Mouse (Mus musculus): Measurements from ENCODE around the gene Gba. TPM values are rescaled to one million over a fixed set of nuclear protein-coding genes. Genes with fewer than 3 reads are reported as not detected.

Gba gene
- total and polyA plus RNA-seq, 2 experiments from 2014 or later: 20.1 to 36.2 TPM

DNA sequence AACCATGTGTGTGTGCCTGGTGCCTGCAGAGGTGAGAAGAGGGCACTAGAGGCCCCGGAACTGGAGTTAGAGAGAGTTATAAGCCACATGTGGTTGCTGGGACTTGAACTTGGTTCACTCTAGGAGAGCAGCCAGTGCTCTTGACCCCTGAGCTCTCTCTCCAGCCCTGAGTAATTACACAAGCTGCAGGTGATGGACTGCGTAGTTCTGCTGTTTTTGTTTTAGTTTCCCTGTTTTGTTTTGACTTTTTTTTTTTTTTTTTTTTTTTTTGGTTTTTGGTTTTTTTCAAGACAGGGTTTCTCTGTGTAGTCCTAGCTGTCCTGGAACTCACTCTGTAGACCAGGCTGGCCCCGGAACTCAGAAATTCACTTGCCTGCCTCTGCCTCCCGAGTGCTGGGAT lies 40.9 kb upstream of the Gba start:
- no peaks in the 10 kb centered on the region for H3K9me3 ChIP-seq (replicated peaks; ENCODE audit: control insufficient read depth, low read length)
- H3K4me2 ChIP-seq (ENCODE audit: low read depth, low read length): no peak overlapping the region
- H3K4me1 ChIP-seq (ENCODE audit: control insufficient read depth, insufficient read depth): peaks cover 17% of the 10 kb centered on the region; the same call in 1 of the 2 replicates
- H3K27ac ChIP-seq (ENCODE audit: low read depth): no peak overlapping the region
- H3K9ac ChIP-seq (replicated peaks; ENCODE audit: low read depth, low read length): no peak overlapping the region
- no peak for DNase-seq (ENCODE audit: low spot score)
- WGBS: 55% methylated on average over 4 of the region's 4 CpGs
- TF ChIP-seq EP300 (IDR thresholded peaks at IDR 0.05; ENCODE audit: low read depth) (no peak), CTCF (IDR thresholded peaks at IDR 0.05; ENCODE audit: low read depth) (no peak)
- peaks cover 16% of the 10 kb centered on the region for H3K27me3 ChIP-seq (ENCODE audit: control insufficient read depth, insufficient read depth, low read length)
- H3K4me3 ChIP-seq (ENCODE audit: low read depth, low read length): no peak overlapping the region
- peaks cover under 1% of the 10 kb centered on the region; the same call in 1 of the 2 replicates for H3K36me3 ChIP-seq (replicated peaks; ENCODE audit: control insufficient read depth, insufficient read depth, low read length)
- no peak for ATAC-seq (ENCODE audit: insufficient read depth, low read depth)

DNA sequence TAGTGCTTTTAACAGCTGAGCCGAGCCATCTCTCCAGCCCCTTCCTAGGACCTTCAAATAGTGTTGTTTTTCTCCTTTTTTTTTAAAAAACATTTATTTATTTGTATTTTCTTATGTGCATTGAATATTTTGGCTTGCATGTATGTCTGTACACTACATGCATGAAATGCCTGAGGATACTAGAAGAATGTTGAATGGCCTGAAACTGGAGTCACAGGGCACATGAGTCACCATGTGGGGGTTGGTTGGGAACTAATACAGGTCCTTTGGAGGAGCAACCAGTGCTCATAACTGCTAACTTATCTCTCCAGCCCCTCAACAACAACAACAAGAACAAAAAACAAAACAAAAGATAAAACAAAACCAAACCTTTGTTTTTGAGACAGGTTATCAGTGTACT lies 39.6 kb upstream of the Gba start:
- ATAC-seq (ENCODE audit: insufficient read depth, low read depth): no peak
- 74% methylated on average over 1 of the region's 1 CpGs for WGBS
- no peak for DNase-seq (ENCODE audit: low spot score)

DNA sequence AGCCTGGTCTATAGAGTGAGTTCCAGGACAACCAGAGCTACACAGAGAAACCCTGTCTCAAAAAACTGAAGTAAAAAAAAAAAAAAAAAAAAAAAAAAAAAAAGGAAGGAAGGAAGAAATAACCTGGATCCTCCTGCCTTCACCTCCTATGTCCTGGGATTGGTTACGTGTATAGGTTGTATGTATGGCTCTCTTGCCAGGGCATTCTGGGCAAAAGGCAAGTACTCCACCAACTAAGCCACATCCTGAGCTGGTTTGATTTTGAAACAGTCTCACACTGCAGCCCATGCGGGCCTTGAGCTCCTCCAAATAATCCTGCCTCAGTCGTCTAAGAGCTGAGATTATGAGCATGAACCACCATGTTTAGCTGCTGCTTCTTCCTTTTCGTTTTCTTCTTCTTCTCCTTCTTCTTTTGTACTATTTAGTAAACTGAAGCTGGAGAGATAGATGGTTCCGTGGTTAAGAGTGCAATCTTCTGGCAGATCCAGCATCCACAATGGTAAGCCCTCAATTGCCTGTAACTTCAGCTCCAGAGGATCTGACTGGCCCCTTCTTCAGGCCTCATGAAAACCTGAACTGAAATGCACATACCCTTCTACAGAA lies 39.0 kb upstream of the Gba start:
- H3K4me3 ChIP-seq (ENCODE audit: low read depth, low read length): peak overlapping the region; percentile 84
- H3K9me3 ChIP-seq (replicated peaks; ENCODE audit: control insufficient read depth, low read length): no peaks in the 10 kb centered on the region
- ATAC-seq (ENCODE audit: insufficient read depth, low read depth): no peak
- TF ChIP-seq CTCF (IDR thresholded peaks at IDR 0.05; ENCODE audit: low read depth) (no peak), EP300 (IDR thresholded peaks at IDR 0.05; ENCODE audit: low read depth) (no peak)
- no peak overlapping the region for H3K27ac ChIP-seq (ENCODE audit: low read depth)
- peak overlapping the region; percentile 89 for H3K9ac ChIP-seq (replicated peaks; ENCODE audit: low read depth, low read length)
- no peak for DNase-seq (ENCODE audit: low spot score)
- WGBS: 67% methylated on average over 5 of the region's 5 CpGs
- peaks cover 12% of the 10 kb centered on the region for H3K27me3 ChIP-seq (ENCODE audit: control insufficient read depth, insufficient read depth, low read length)
- peaks cover 18% of the 10 kb centered on the region for H3K36me3 ChIP-seq (replicated peaks; ENCODE audit: control insufficient read depth, insufficient read depth, low read length)
- H3K4me2 ChIP-seq (ENCODE audit: low read depth, low read length): peak overlapping the region; percentile 65
- H3K4me1 ChIP-seq (ENCODE audit: control insufficient read depth, insufficient read depth): peaks cover 17% of the 10 kb centered on the region; the same call in 1 of the 2 replicates

More for the DNA sequence above, 39.6 kb upstream of the Gba start:
- no peak for TF ChIP-seq CTCF (IDR thresholded peaks at IDR 0.05; ENCODE audit: low read depth)
- no peak overlapping the region for H3K27ac ChIP-seq (ENCODE audit: low read depth)
- H3K9ac ChIP-seq (replicated peaks; ENCODE audit: low read depth, low read length): no peak overlapping the region
- H3K4me2 ChIP-seq (ENCODE audit: low read depth, low read length): no peak overlapping the region
- H3K9me3 ChIP-seq (replicated peaks; ENCODE audit: control insufficient read depth, low read length): no peaks in the 10 kb centered on the region
- peaks cover 16% of the 10 kb centered on the region for H3K27me3 ChIP-seq (ENCODE audit: control insufficient read depth, insufficient read depth, low read length)
- peaks cover 12% of the 10 kb centered on the region for H3K36me3 ChIP-seq (replicated peaks; ENCODE audit: control insufficient read depth, insufficient read depth, low read length)
- no peak overlapping the region for H3K4me3 ChIP-seq (ENCODE audit: low read depth, low read length)
- peaks cover 17% of the 10 kb centered on the region; the same call in 1 of the 2 replicates for H3K4me1 ChIP-seq (ENCODE audit: control insufficient read depth, insufficient read depth)

DNA sequence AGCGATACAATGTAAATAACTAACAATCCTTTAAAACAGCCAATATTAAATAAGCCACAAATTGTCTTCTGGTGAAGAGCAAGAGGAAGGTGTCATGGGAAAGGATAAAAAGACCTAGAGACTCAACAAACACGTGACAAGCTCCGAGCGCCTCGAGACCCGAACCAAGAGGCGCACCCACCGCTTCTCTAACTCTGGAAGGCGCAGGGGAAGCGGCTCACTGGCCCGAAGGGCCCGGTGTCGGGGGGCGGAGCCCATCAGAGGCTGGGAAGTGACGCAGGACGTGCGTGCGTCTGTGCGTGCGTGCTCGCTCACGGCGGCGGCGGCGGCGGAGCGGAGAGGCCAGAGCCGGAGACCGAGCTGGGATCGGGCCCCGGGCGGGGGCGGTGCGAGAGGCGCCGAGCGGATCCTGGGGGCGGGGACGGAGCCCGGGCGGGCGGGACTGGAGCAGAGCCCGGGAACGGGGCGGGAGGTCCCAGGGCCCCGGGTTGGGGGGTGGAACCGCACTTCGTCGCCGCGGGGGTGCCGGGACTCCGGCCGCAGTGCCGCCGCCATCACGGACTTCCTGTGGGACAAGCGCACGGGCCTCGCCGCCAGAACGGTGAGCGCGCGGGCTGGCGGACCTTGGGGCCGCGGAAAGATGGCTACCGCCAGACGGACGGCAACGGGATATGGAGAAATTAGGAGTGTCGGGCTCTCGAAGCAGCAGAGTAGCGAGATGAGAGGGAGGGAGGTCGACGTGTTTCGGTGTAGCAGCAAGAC lies 38.0 kb upstream of the Gba start, which contains the start of gene Clk2:
Clk2 (plus strand) TSS at position 290 of the 762 bp plus-strand sequence.
- Histone ChIP-seq H3K27ac (ENCODE audit: low read depth) (peak within 1 kb of the TSS; percentile 96), H3K4me1 (ENCODE audit: control insufficient read depth, insufficient read depth) (peaks cover 15% of the 10 kb centered on the region; the same call in 1 of the 2 replicates), H3K4me3 (ENCODE audit: low read depth, low read length) (peak within 1 kb of the TSS; percentile 84), H3K9me3 (replicated peaks; ENCODE audit: control insufficient read depth, low read length) (no peaks in the 10 kb centered on the region), H3K4me2 (ENCODE audit: low read depth, low read length) (peak within 1 kb of the TSS; percentile 65), H3K9ac (replicated peaks; ENCODE audit: low read depth, low read length) (peak within 1 kb of the TSS; percentile 89), H3K27me3 (ENCODE audit: control insufficient read depth, insufficient read depth, low read length) (peaks cover 3% of the 10 kb centered on the region), H3K36me3 (replicated peaks; ENCODE audit: control insufficient read depth, insufficient read depth, low read length) (peaks cover 28% of the 10 kb centered on the region)
- ATAC-seq (ENCODE audit: insufficient read depth, low read depth) (peak; percentile 98), DNase-seq (ENCODE audit: low spot score) (peak; percentile 93)
- no peak for TF ChIP-seq EP300 (IDR thresholded peaks at IDR 0.05; ENCODE audit: low read depth)
- WGBS: under 1% methylated on average over 75 of the region's 79 CpGs

DNA sequence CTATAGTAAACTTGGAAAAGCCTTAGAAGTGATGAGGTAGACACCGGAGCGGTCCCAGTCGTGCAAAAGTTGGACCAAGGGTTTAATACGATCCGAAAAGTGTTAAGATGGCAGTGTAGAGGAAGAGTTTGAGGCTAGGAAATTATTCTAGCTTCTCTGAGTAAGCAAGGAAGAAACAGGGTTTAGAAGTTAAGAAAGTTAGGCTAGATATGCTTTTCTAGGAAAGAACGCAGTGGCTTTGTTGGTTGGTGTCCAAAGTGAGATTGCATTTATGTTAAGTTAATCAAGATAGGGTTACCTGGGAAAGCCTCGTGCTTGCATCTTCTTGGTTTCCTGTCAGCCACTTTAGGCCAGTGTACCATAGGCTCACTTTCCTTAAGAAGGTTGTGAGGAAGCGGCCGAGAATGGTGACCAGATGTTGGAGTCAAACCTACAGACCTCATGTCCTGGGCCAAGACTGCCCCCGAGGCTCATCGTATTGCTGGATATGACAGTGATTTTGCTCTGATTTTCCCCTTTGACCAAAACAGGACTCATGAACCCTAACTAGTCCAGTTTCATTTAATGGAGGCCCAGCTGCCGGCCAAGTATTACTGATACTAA lies 37.4 kb upstream of the Gba start:
- 16% methylated on average over 12 of the region's 12 CpGs for WGBS
- peak overlapping the region; percentile 89 for H3K9ac ChIP-seq (replicated peaks; ENCODE audit: low read depth, low read length)
- peaks cover 34% of the 10 kb centered on the region for H3K36me3 ChIP-seq (replicated peaks; ENCODE audit: control insufficient read depth, insufficient read depth, low read length)
- peak overlapping the region; percentile 84 for H3K4me3 ChIP-seq (ENCODE audit: low read depth, low read length)
- H3K4me2 ChIP-seq (ENCODE audit: low read depth, low read length): peak overlapping the region; percentile 65
- no peaks in the 10 kb centered on the region for H3K9me3 ChIP-seq (replicated peaks; ENCODE audit: control insufficient read depth, low read length)
- ATAC-seq (ENCODE audit: insufficient read depth, low read depth) (no peak), DNase-seq (ENCODE audit: low spot score) (no peak)
- peak overlapping the region; percentile 96 for H3K27ac ChIP-seq (ENCODE audit: low read depth)
- H3K27me3 ChIP-seq (ENCODE audit: control insufficient read depth, insufficient read depth, low read length): no peaks in the 10 kb centered on the region
- H3K4me1 ChIP-seq (ENCODE audit: control insufficient read depth, insufficient read depth): peaks cover 11% of the 10 kb centered on the region; the same call in 1 of the 2 replicates
- TF ChIP-seq EP300 (IDR thresholded peaks at IDR 0.05; ENCODE audit: low read depth): no peak
- TF ChIP-seq CTCF (IDR thresholded peaks at IDR 0.05; ENCODE audit: low read depth): no peak

Data from heart, postnatal 0 days (tissue).